Mouse (Mus musculus) lung, postnatal 0 days (tissue): ENCODE measurements around the gene Dlg4. TPM values are rescaled to one million over a fixed set of nuclear protein-coding genes. Genes with fewer than 3 reads are reported as not detected.

Experiments
- ATAC-seq: fragments of 200-750 bp; cut with Nextera tagmentation; 2 replicates; pipeline ENCODE4 v1.8.0; 2017; ENCODE audit warnings: moderate library complexity
- DNase-seq: peaks from one replicate; pipeline ENCODE4 v3.0.0-alpha.2; 2016; ENCODE audit warnings: low spot score
- H3K27ac ChIP-seq: fragments of 300-500 bp; sonication (generic); 2 replicates; pipeline ENCODE4 v1.5.1; 2014; ENCODE audit warnings: antibody characterized with exemption, mild to moderate bottlenecking, low read length, mixed read lengths
- H3K27me3 ChIP-seq: fragments of 300-500 bp; sonication (generic); replicated peaks from 2 replicates; pipeline ENCODE4 v1.6.1; 2014; ENCODE audit warnings: low read length, mixed read lengths; ENCODE audit not compliant: insufficient read depth
- H3K36me3 ChIP-seq: fragments of 300-500 bp; sonication (generic); 2 replicates; pipeline ENCODE4 v1.6.1; 2014; ENCODE audit warnings: low read length, mixed read lengths; ENCODE audit not compliant: insufficient read depth
- H3K4me1 ChIP-seq: fragments of 300-500 bp; sonication (generic); 2 replicates; pipeline ENCODE4 v1.6.1; 2014; ENCODE audit warnings: antibody characterized with exemption, low read depth, low read length, mixed read lengths; ENCODE audit not compliant: insufficient read depth
- H3K4me2 ChIP-seq: fragments of 300-500 bp; sonication (generic); replicated peaks from 2 replicates; pipeline ENCODE4 v1.6.1; 2014; ENCODE audit warnings: low read depth, mild to moderate bottlenecking, low read length, moderate library complexity, mixed read lengths
- H3K4me3 ChIP-seq: fragments of 300-500 bp; sonication (generic); 2 replicates; pipeline ENCODE4 v1.5.1; 2014; ENCODE audit warnings: low read depth, low read length
- H3K9ac ChIP-seq: fragments of 300-500 bp; sonication (generic); replicated peaks from 2 replicates; pipeline ENCODE4 v1.6.1; 2014; ENCODE audit warnings: low read depth, mild to moderate bottlenecking
- H3K9me3 ChIP-seq: fragments of 300-500 bp; sonication (generic); 2 replicates; pipeline ENCODE4 v1.6.1; 2016; ENCODE audit warnings: low read length, mixed read lengths
- CTCF ChIP-seq: IDR thresholded peaks from 2 replicates; pipeline ENCODE4 v1.5.1; 2016; ENCODE audit warnings: antibody characterized with exemption, mild to moderate bottlenecking
- EP300 ChIP-seq: IDR thresholded peaks from 2 replicates; pipeline ENCODE4 v1.6.1; 2016; ENCODE audit warnings: antibody characterized with exemption, mild to moderate bottlenecking, control low read depth
- WGBS: fragments of 180-500 bp; shearing (Covaris S2); extraction: QIAGEN DNeasy Blood & Tissue Kit; methylation state at CpG from one replicate; pipeline ENCODE4 v1.1.7; 2014; 5-methylcytosine and 5-hydroxymethylcytosine counted together
- polyA plus RNA-seq: library from polyadenylated mRNA; unstranded; fragments of >200 nt; fragmentation: Nextera tagmentation; extraction: Ambion mirVana; gene quantifications from 2 replicates; pipeline ENCODE4 v1.2.1, GENCODE M21; 2015

The Dlg4 gene
- polyA plus RNA-seq, 1 experiment from 2014 or later = 2.0 TPM

DNA sequence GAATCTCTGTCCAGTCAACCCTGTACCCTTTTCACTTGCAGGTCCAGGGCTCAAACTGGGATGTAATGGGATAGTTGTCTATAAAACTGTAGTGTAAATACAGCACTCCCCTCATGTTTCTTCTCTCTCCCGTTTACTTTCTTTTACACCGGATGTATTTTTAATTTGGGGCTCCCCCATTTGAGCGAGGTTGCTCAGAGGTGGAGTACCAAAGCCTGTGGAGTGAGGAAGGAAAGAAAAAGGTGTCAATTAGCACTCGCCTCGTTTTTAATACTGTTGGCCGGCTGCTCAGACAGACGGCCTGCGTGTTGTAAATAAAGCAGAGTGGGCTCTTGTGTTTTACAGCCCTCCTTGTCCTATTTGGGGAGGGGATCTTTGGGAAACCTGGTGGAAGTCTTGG, 17.1 kb upstream of the Dlg4 start:
- Histone ChIP-seq H3K4me1 (peaks cover 16% of the 10 kb centered on the region), H3K27me3 (no peaks in the 10 kb centered on the region), H3K27ac (peak overlapping the region; percentile 6; the same call in 1 of the 2 replicates), H3K4me2 (no peak overlapping the region), H3K9ac (no peak overlapping the region), H3K9me3 (no peaks in the 10 kb centered on the region), H3K4me3 (no peak overlapping the region), H3K36me3 (peaks cover 15% of the 10 kb centered on the region; the same call in 1 of the 2 replicates)
- no peak for DNase-seq
- WGBS = 71% methylated on average over 8 of the region's 8 CpGs
- TF ChIP-seq EP300 = no peak
- TF ChIP-seq CTCF = no peak
- ATAC-seq = no peak

DNA sequence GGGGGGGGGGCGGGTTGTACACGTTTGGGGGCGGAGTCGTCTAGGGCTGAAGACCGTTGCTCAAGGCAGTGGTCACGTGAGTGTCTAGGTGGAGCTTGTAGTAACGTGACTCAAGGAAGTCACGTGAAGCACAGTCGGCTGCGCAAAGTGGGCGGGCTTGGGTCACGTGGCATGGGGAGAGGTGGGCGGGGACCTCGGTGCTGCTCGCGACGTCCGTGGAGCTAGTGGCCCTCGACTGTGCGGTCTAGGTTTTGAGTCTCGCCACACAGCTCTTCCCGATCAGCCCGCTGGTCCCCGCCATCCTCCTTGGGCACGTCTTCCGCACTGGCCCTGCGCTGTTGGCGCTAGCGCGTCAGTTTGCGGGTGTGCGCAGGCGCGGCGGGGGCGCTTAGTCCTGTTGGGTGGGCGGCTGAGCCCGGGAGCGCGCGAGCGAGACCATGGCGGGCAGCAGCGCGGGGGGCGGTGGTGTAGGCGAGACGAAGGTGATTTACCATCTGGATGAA, 16.3 kb upstream of the Dlg4 start, which contains the start of gene Dvl2:
Dvl2 (plus strand) TSS at position 200 of the 503 bp plus-strand sequence.
- H3K9me3 ChIP-seq = no peaks in the 10 kb centered on the region
- H3K27ac ChIP-seq = peak within 1 kb of the TSS; percentile 91
- no peaks in the 10 kb centered on the region for H3K27me3 ChIP-seq
- DNase-seq (peak; percentile 99), ATAC-seq (peak; percentile 61)
- TF ChIP-seq EP300 = peak; percentile 21; the same call in 1 of the 2 replicates
- no peak for TF ChIP-seq CTCF
- H3K4me1 ChIP-seq = peaks cover 16% of the 10 kb centered on the region
- peak within 1 kb of the TSS; percentile 59 for H3K9ac ChIP-seq
- peak within 1 kb of the TSS; percentile 94 for H3K4me2 ChIP-seq
- H3K36me3 ChIP-seq = 0 out of 2 replicates have a peak, but pooled peaks cover 13% of the 10 kb centered on the region
- peak within 1 kb of the TSS; percentile 79 for H3K4me3 ChIP-seq
- WGBS = under 1% methylated on average over 41 of the region's 48 CpGs

DNA sequence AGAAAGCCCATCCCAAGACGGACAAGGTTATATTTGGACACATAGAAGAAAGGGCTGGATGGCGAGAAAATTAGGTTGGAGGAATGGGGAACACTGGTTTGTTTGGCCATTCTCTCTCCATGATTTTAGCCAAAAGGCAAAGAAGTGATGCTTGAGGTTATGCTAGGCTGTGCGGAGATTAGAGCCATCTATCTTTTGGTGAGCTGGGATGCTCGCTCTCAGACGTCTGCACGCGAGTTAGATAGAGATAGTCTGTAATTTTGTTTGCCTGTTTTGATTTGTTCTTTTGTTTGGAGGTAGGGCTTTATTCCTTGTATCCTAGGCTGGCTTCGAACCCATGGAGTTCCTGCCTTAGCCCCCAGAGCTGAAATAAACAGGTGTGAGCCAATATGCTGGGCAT, 15.6 kb upstream of the Dlg4 start:
- Histone ChIP-seq H3K27ac (peak overlapping the region; percentile 91), H3K4me2 (peak overlapping the region; percentile 94), H3K27me3 (no peaks in the 10 kb centered on the region), H3K4me1 (peaks cover 16% of the 10 kb centered on the region), H3K9me3 (no peaks in the 10 kb centered on the region), H3K36me3 (peaks cover 14% of the 10 kb centered on the region; the same call in 1 of the 2 replicates), H3K4me3 (peak overlapping the region; percentile 79), H3K9ac (peak overlapping the region; percentile 59)
- 11% methylated on average over 8 of the region's 8 CpGs for WGBS
- no peak for ATAC-seq
- TF ChIP-seq CTCF (no peak), EP300 (no peak)
- DNase-seq = no peak

DNA sequence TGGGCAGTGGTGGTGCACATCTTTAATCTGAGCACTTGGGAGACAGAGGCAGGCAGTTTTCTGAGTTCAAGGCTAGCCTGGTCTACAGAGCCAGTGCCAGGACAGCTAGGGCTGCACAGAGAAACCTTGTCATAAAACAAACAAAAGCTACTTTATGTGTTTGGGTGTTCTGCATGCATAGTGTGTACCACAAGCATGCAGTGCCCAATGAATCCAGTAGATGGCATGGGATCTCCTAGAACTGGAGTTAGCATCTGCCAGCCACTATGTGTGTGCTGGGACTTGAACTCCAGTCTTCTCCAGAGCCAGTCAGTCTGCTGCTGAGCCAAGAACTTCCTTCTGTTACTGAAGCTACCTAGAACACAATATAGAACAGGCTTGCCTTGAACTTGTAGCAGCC, 14.9 kb upstream of the Dlg4 start:
- H3K27me3 ChIP-seq = no peaks in the 10 kb centered on the region
- H3K27ac ChIP-seq = no peak overlapping the region
- H3K36me3 ChIP-seq = peaks cover 21% of the 10 kb centered on the region; the same call in 1 of the 2 replicates
- H3K4me3 ChIP-seq = no peak overlapping the region; the same call in 1 of the 2 replicates
- TF ChIP-seq EP300 (no peak), CTCF (peak; percentile 78)
- no peak overlapping the region; the same call in 1 of the 2 replicates for H3K4me2 ChIP-seq
- H3K9me3 ChIP-seq = no peaks in the 10 kb centered on the region
- H3K4me1 ChIP-seq = peaks cover 16% of the 10 kb centered on the region
- DNase-seq = peak; percentile 72
- no peak for ATAC-seq
- H3K9ac ChIP-seq = no peak overlapping the region

DNA sequence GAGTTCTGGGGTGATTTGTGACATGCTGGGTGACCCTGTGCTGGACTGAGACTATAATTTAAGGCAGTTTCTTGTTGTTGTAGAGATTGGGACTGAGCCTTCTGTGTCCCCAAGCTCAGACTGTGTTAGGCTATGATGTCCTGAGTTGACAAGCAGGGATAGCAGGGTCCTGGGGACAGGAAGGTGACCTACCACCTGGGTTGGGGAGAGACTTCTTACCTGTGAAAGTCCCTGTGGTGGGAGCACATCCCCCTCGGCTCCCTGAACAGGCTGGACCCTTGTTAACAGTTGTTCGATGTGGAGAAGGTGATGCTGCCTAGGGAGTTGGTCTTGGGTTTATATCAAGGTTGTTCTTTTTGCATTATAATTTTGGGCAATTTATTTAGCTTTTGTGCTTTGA, 14.3 kb upstream of the Dlg4 start:
- H3K4me1 ChIP-seq = peaks cover 16% of the 10 kb centered on the region
- H3K4me3 ChIP-seq = no peak overlapping the region
- 85% methylated on average over 2 of the region's 2 CpGs for WGBS

DNA sequence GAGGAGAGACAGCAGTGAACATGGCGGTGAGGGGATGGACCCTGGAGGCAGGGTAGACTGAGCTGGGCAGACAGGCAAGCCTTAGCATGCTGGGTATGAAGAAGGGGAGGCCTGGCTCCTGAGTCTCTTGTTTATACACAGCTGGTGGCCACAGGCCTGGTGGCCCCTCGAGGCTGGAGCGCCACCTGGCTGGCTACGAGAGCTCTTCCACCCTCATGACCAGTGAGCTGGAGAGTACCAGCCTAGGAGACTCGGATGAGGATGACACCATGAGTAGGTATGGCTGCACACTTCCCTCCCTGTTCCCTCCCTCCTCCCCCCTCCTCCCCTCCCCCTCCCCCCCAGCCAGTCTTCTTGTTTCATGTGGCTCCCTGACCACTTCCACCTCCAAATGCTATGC, 11.2 kb upstream of the Dlg4 start:
- Histone ChIP-seq H3K27me3 (no peaks in the 10 kb centered on the region), H3K4me2 (no peak overlapping the region), H3K36me3 (peaks cover 43% of the 10 kb centered on the region), H3K9me3 (no peaks in the 10 kb centered on the region), H3K4me3 (no peak overlapping the region), H3K4me1 (peaks cover 12% of the 10 kb centered on the region), H3K27ac (no peak overlapping the region), H3K9ac (no peak overlapping the region)
- peak; percentile 62 for TF ChIP-seq CTCF
- TF ChIP-seq EP300 = no peak
- WGBS = 59% methylated on average over 5 of the region's 5 CpGs
- ATAC-seq = peak; percentile 23; the same call in 1 of the 2 replicates
- peak; percentile 42 for DNase-seq

More for the DNA sequence above, 14.3 kb upstream of the Dlg4 start:
- no peak for DNase-seq
- Histone ChIP-seq H3K9me3 (no peaks in the 10 kb centered on the region), H3K9ac (0 out of 2 replicates have a peak overlapping the region, but pooled peaks have one; percentile 12), H3K27me3 (no peaks in the 10 kb centered on the region), H3K4me2 (no peak overlapping the region), H3K36me3 (peaks cover 27% of the 10 kb centered on the region; the same call in 1 of the 2 replicates), H3K27ac (no peak overlapping the region)
- TF ChIP-seq EP300 = no peak
- TF ChIP-seq CTCF = no peak
- no peak for ATAC-seq

DNA sequence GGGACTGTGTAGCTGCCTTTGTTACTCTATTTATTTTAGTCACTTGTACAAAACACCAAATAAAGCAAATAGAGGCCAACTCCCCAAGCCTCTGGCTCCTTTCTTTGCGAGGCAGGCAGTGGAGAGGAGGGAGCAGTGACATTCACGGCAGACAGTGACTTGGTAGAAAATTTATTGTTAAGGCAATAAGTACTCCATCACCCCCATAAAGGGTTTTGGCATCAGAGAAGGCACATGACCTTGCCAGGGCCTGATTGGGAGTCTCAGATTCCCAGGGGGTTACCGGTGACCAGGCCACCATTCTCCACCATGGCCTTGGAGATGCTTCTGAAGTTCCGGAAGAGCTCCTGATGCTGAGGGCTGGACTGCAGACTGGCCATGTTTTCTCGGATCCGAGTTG, 6.7 kb upstream of the Dlg4 start:
- Histone ChIP-seq H3K9me3 (no peaks in the 10 kb centered on the region), H3K27me3 (no peaks in the 10 kb centered on the region), H3K4me1 (peaks cover 7% of the 10 kb centered on the region), H3K4me2 (no peak overlapping the region), H3K4me3 (no peak overlapping the region), H3K27ac (no peak overlapping the region), H3K9ac (no peak overlapping the region), H3K36me3 (peaks cover 63% of the 10 kb centered on the region)
- ATAC-seq (no peak), DNase-seq (no peak)
- WGBS = 88% methylated on average over 6 of the region's 6 CpGs
- no peak for TF ChIP-seq CTCF
- no peak for TF ChIP-seq EP300
